Mouse (Mus musculus) thymus, adult 2 months (tissue): ENCODE measurements around the gene Phf11c.

Experiments used
- CTCF ChIP-seq: fragments of 200-500 bp; IDR thresholded peaks from 2 replicates; pipeline ENCODE4 v1.5.1; 2012; ENCODE audit warnings: mild to moderate bottlenecking, control low read depth, low read length, moderate library complexity, borderline replicate concordance; ENCODE audit not compliant: control insufficient read depth, poor library complexity, insufficient read depth; ENCODE audit errors: extremely low read depth
- POLR2A ChIP-seq: fragments of 200-500 bp; IDR thresholded peaks from 2 replicates; pipeline ENCODE4 v1.6.1; 2012; ENCODE audit warnings: mild to moderate bottlenecking, low read length, control low read depth, moderate library complexity; ENCODE audit not compliant: control insufficient read depth, poor library complexity, insufficient read depth; ENCODE audit errors: extremely low read depth

DNA sequence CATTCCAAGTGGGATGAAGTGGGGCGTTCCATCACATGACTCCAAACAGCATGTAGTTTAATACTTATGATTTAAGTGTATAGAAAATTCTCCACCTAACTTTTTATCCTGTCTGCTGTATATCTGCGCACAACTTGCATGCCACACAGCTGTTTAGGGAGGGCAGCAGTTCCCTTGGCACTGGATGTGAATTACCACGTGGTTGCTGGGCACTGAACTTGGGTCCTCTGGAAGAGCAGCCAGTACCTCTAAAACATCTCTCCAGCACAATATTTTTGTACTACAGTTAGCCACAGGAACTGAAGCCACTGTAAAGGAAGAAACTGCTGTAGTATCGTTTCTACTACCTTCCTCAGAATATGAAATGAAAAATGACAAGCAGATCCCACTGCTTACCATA is 23.0 kb upstream of the Phf11c start:
- no peak for TF ChIP-seq CTCF
- TF ChIP-seq POLR2A, result no peak
